Mouse (Mus musculus): ENCODE measurements around the gene Orai3.

GRCm38 (mm10) chr7:127815116-127815665 lies 45.6 kb downstream of the Orai3 start:
- no peak for TF ChIP-seq POLR2A (IDR thresholded peaks at IDR 0.05; ENCODE audit: extremely low read depth, insufficient read depth, low read length)
- TF ChIP-seq CTCF (IDR thresholded peaks at IDR 0.05; ENCODE audit: low read depth, low read length): no peak
